Mouse (Mus musculus) limb, embryonic 15.5 days (tissue): ENCODE data around the gene Ddx20. TPM values are rescaled to one million over a fixed set of nuclear protein-coding genes. Genes with fewer than 3 reads are reported as not detected.

Source experiments
- ATAC-seq: fragments of 200-750 bp; cut with Nextera tagmentation; 2 replicates; pipeline ENCODE4 v1.8.0; 2017; ENCODE audit warnings: low read depth, moderate TSS enrichment; ENCODE audit not compliant: insufficient number of reproducible peaks, low FRiP score, low TSS enrichment
- H3K27ac ChIP-seq: fragments of 300-500 bp; sonication (generic); 2 replicates; pipeline ENCODE4 v1.5.1; 2015; ENCODE audit warnings: moderate library complexity, mild to moderate bottlenecking, inconsistent platforms
- H3K27me3 ChIP-seq: fragments of 300-500 bp; sonication (generic); 2 replicates; pipeline ENCODE4 v1.6.1; 2015; ENCODE audit warnings: inconsistent platforms
- H3K36me3 ChIP-seq: fragments of 300-500 bp; sonication (generic); 2 replicates; pipeline ENCODE4 v1.6.1; 2015; ENCODE audit warnings: inconsistent platforms
- H3K4me1 ChIP-seq: fragments of 300-500 bp; sonication (generic); 2 replicates; pipeline ENCODE4 v1.6.1; 2015; ENCODE audit warnings: inconsistent platforms
- H3K4me2 ChIP-seq: fragments of 300-500 bp; sonication (generic); 2 replicates; pipeline ENCODE4 v1.6.1; 2015; ENCODE audit warnings: mild to moderate bottlenecking, inconsistent platforms
- H3K4me3 ChIP-seq: fragments of 300-500 bp; sonication (generic); 2 replicates; pipeline ENCODE4 v1.5.1; 2015; ENCODE audit warnings: mild to moderate bottlenecking, inconsistent platforms
- H3K9ac ChIP-seq: fragments of 300-500 bp; sonication (generic); 2 replicates; pipeline ENCODE4 v1.6.1; 2015; ENCODE audit warnings: inconsistent platforms
- H3K9me3 ChIP-seq: fragments of 300-500 bp; sonication (generic); 2 replicates; pipeline ENCODE4 v1.6.1; 2016; ENCODE audit warnings: inconsistent platforms
- WGBS: fragments of 180-500 bp; shearing (Covaris S2); methylation state at CpG from one replicate; pipeline ENCODE4 v1.1.7; 2015; 5-methylcytosine and 5-hydroxymethylcytosine counted together
- polyA plus RNA-seq: library from polyadenylated mRNA; unstranded; fragments of >200 nt; fragmentation: Nextera tagmentation; extraction: Ambion mirVana; gene quantifications from 2 replicates; pipeline ENCODE4 v1.2.1, GENCODE M21; 2015

The Ddx20 gene
- 29.8 and 31.4 TPM in 2 replicates for polyA plus RNA-seq

DNA sequence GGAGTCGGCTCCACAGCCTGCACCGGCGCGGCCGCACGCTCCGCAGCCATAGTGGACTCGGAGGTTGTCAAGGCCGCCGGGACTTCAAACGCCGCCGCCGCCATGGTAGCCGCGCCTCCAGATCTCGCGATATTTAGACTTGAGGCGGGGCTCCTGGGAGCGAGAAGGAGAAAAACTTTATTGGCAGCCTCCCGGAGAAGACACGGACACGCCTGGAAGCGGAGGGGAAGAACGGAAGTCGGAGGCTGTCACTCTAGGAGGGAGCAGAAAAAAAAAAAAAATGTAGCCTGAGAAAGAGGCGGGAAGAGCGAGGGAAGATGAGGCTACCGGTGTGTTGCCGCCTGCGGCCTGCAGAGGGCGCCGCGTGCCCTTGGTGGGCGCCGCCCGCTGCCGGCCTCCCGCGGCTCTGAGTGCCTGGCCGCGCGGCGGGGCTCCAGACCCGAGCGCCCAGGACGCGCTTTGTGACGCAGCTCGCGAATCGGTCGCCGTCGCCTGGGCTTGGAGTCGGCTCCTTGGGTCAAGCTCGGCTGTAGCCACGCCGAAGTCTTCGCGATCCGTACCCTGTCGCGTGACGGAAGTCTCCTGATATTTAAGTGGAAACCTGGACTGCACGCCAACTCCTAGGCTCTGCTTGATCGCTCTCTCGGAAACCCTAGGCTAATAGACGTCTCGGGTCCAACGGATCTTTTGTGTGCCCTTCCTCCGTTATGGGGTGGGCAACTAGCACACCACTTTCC is at the start of gene Ddx20:
Gene Ddx20 (minus strand): TSS at position 251 of the 737 bp plus-strand sequence.
- peak within 1 kb of the TSS; percentile 67 for H3K4me3 ChIP-seq
- peak; percentile 95 for ATAC-seq
- no peaks in the 10 kb centered on the region for H3K27me3 ChIP-seq
- under 1% methylated on average over 68 of the region's 72 CpGs for WGBS
- H3K9me3 ChIP-seq = no peaks in the 10 kb centered on the region
- peak within 1 kb of the TSS; percentile 66 for H3K4me2 ChIP-seq
- H3K36me3 ChIP-seq = peaks cover 22% of the 10 kb centered on the region
- peak within 1 kb of the TSS; percentile 78 for H3K9ac ChIP-seq
- peak within 1 kb of the TSS; percentile 83 for H3K27ac ChIP-seq
- peaks cover 10% of the 10 kb centered on the region for H3K4me1 ChIP-seq

DNA sequence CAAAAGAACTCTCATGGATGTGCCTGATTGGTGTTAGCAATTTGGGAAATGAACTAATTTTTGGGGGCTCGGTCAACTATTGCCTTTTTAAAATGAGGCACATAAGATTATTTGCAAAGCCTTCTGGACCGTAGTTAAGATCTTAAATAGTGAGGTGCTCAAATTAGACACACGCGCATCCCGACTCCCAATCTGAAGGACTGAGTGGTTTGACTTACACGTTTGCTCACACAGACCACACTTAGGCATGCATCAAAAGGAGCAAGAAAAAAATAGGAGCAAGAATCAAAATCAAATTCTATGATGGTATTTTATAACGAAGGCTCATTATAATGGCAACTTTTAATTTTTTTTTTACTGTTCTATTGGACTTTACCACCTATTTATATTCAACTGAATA is 49.7 kb upstream of the Ddx20 start:
- WGBS = 91% methylated on average over 7 of the region's 7 CpGs
- Histone ChIP-seq H3K4me2 (no peak overlapping the region), H3K27ac (no peak overlapping the region), H3K9me3 (no peaks in the 10 kb centered on the region), H3K4me3 (no peak overlapping the region), H3K9ac (no peak overlapping the region), H3K27me3 (no peaks in the 10 kb centered on the region), H3K36me3 (peaks cover 30% of the 10 kb centered on the region), H3K4me1 (no peaks in the 10 kb centered on the region)
- no peak for ATAC-seq

DNA sequence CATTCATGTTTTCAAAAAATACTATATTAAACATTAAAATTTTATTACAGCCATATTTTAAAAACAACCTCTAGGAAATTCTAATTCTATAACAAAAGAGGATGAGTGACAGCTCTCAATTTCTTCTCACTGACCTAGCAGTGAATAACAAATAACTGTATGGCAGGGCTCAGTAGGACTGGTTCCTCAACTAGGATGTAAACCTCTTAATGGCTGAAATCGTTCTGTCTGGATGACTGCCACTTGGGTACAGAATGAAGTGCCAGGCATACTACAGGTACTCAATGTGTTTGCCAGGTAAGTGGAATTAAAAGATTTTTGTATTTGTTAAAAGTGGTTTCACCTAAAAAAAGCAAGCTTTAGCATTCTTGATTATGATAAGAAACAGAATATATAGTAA is 48.8 kb upstream of the Ddx20 start:
- no peak overlapping the region for H3K9ac ChIP-seq
- no peaks in the 10 kb centered on the region for H3K9me3 ChIP-seq
- ATAC-seq = no peak
- peaks cover 36% of the 10 kb centered on the region for H3K36me3 ChIP-seq
- no peaks in the 10 kb centered on the region for H3K27me3 ChIP-seq
- no peaks in the 10 kb centered on the region for H3K4me1 ChIP-seq
- no peak overlapping the region for H3K4me2 ChIP-seq
- H3K4me3 ChIP-seq = no peak overlapping the region
- no peak overlapping the region for H3K27ac ChIP-seq
- WGBS = 91% methylated on average over 1 of the region's 1 CpGs

DNA sequence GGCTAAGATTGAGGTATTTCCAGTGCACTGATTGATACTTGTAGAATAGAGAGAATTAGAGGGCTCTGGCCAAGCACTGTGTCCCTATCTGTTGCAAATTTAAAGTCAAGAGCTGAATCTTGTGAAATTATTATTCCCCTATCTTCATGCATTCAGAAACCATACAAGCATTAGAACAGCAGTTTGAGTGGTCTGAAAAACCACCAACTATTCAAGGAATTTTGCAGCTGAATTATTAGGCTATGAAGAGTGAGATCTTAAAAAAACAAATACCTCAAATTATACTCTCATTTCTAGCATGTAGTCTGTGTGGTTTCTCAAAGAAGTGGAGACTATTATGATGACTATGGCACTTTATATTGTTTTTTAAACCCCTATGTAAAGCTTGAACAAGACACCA is 47.9 kb upstream of the Ddx20 start:
- ATAC-seq = no peak
- no peak overlapping the region for H3K4me2 ChIP-seq
- H3K9ac ChIP-seq = no peak overlapping the region
- H3K4me3 ChIP-seq = no peak overlapping the region
- H3K4me1 ChIP-seq = no peaks in the 10 kb centered on the region
- H3K36me3 ChIP-seq = peaks cover 45% of the 10 kb centered on the region
- no peaks in the 10 kb centered on the region for H3K9me3 ChIP-seq
- H3K27ac ChIP-seq = no peak overlapping the region
- H3K27me3 ChIP-seq = no peaks in the 10 kb centered on the region

DNA sequence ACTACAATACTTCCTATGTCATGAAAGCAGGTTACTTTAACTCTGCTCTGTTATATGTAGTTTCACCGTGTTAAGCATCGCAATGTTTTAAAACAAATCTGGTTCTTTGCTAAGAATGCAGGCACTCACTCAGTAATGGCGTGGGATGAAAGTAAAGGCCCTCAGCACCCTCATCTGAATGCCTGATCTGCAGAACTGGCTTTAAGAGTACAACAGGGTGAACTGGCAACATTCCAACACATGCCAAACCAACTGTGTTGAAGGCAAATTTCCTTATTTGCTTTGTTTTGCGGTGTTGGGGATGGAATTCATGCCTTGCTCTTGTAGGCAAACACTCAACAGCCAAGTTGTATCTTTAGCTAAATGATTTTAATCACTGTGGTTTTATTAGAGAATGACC is 46.2 kb upstream of the Ddx20 start:
- Histone ChIP-seq H3K9me3 (no peaks in the 10 kb centered on the region), H3K27ac (no peak overlapping the region), H3K27me3 (no peaks in the 10 kb centered on the region), H3K36me3 (peaks cover 45% of the 10 kb centered on the region), H3K4me3 (no peak overlapping the region), H3K4me2 (no peak overlapping the region), H3K9ac (no peak overlapping the region), H3K4me1 (no peaks in the 10 kb centered on the region)
- WGBS = 86% methylated on average over 4 of the region's 4 CpGs
- ATAC-seq = no peak

DNA sequence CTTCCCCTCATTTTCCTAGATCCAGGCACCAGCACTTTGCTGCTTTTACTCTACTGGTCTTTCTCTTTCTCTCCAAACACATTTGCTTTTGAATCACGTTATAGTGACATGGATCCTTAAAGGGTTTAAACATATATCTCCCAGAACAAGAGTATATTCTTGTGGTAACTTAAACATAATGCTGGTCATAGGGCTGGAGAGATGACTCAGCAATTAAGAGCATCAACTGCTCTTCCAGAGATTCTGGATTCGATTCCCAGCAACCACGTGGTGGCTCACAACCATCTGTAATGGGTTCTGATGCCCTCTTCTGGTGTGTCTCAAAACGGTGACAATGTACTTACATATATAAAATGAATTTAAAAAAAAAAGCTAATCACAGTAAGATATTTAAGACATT is 45.0 kb upstream of the Ddx20 start:
- Histone ChIP-seq H3K27me3 (no peaks in the 10 kb centered on the region), H3K9ac (no peak overlapping the region), H3K27ac (no peak overlapping the region), H3K36me3 (peaks cover 40% of the 10 kb centered on the region), H3K4me2 (no peak overlapping the region), H3K4me3 (no peak overlapping the region), H3K4me1 (no peaks in the 10 kb centered on the region), H3K9me3 (no peaks in the 10 kb centered on the region)
- 89% methylated on average over 4 of the region's 4 CpGs for WGBS
- no peak for ATAC-seq

DNA sequence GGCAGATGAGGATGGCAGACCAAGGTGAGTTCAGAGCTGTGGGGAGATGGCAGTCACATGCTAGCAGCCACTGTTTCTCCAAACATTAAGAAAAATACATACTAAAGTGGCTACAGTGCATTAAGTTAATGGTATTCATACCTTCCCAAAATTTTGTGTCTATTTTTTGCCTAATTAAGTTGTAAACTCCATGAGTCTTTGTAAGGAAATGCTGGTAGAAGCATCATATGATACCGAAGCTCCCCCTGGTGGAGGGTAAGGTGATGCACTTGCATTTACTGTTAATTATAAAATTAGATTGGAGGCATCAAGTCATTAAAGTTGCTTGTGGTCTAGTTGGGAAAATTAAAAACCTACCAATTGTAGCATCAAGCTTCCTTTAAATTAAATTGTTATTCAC is 38.7 kb upstream of the Ddx20 start:
- H3K36me3 ChIP-seq = peaks cover 17% of the 10 kb centered on the region; the same call in 1 of the 2 replicates
- H3K4me3 ChIP-seq = no peak overlapping the region
- no peak for ATAC-seq
- H3K4me1 ChIP-seq = no peaks in the 10 kb centered on the region
- no peak overlapping the region for H3K9ac ChIP-seq
- no peaks in the 10 kb centered on the region for H3K27me3 ChIP-seq
- no peaks in the 10 kb centered on the region for H3K9me3 ChIP-seq
- H3K27ac ChIP-seq = no peak overlapping the region
- 12% methylated on average over 1 of the region's 1 CpGs for WGBS
- H3K4me2 ChIP-seq = no peak overlapping the region

DNA sequence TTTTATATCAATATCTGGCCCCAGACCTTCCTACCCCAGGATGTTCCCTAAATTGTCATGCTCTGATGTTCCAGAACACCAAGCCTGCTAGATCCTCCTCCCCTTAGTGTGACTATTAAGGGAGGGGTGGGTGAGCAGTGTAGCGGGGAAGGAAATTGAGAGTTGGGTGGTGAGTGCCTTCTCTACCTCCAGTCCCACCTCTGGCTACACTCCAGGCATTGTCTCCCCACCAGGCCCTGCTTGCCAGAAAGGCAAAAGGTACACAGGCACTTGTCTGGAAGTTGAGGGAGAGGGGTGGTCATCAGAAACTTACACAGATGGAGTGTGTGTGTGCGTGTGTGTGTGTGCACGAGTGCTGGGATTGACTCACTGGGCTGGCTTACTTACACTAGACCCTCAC is 35.1 kb upstream of the Ddx20 start:
- ATAC-seq = no peak
- no peaks in the 10 kb centered on the region for H3K27me3 ChIP-seq
- H3K36me3 ChIP-seq = 0 out of 2 replicates have a peak, but pooled peaks cover 9% of the 10 kb centered on the region
- H3K27ac ChIP-seq = no peak overlapping the region
- no peaks in the 10 kb centered on the region for H3K9me3 ChIP-seq
- H3K4me1 ChIP-seq = peaks cover 10% of the 10 kb centered on the region
- no peak overlapping the region for H3K9ac ChIP-seq
- H3K4me2 ChIP-seq = no peak overlapping the region
- 85% methylated on average over 3 of the region's 3 CpGs for WGBS
- no peak overlapping the region for H3K4me3 ChIP-seq

DNA sequence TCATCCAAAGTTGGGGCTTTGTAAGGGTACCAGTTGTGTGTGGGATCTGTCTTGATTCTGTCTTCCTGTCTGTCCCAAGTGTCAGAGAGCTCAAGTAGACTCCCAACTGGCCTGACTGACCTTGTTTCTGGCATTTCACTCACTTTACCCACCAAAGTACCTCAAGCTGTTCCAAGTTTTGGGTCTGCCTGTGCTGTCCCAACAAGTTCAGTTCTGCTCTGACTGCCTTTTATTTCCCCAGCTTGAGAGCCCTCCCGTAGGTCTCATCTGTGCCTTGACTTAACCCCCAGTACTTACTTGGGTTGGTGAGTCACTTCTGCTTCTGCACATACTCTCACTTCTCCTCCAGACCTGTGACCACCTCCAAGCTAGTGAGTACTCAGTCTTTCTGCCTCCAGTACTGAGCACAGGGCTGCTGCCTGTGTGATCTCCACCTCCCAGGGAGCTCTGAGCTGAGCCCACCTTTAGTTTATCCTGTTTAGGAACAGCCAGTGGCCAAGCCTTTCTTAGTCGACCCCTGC is 34.4 kb upstream of the Ddx20 start:
- no peak overlapping the region for H3K27ac ChIP-seq
- H3K27me3 ChIP-seq = no peaks in the 10 kb centered on the region
- ATAC-seq = no peak
- H3K4me1 ChIP-seq = peaks cover 10% of the 10 kb centered on the region
- H3K4me3 ChIP-seq = no peak overlapping the region
- 0 out of 2 replicates have a peak, but pooled peaks cover 5% of the 10 kb centered on the region for H3K36me3 ChIP-seq
- 75% methylated on average over 2 of the region's 2 CpGs for WGBS
- no peak overlapping the region for H3K4me2 ChIP-seq
- H3K9me3 ChIP-seq = no peaks in the 10 kb centered on the region
- H3K9ac ChIP-seq = no peak overlapping the region

DNA sequence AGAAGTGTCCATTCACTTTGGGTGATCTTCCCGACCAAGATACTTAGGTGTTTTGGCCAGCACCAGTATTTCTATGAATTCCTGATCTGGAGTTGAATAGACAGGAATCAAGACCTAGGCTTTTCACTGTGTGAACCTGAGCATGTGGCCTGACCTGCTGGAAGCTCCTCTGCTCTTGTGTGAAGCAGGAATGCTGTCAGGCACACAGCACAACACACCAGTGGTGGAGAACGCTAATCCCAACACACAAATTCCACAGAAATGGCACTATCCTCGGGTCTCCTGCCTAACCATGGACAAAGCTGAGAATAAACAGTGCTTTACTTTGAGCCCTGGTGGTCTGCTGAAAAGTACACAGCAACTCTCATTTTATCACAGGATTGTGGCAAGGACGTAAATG is 33.1 kb upstream of the Ddx20 start:
- Histone ChIP-seq H3K27ac (no peak overlapping the region), H3K4me2 (no peak overlapping the region), H3K4me3 (no peak overlapping the region), H3K4me1 (peaks cover 10% of the 10 kb centered on the region), H3K36me3 (0 out of 2 replicates have a peak, but pooled peaks cover 5% of the 10 kb centered on the region), H3K27me3 (no peaks in the 10 kb centered on the region), H3K9me3 (no peaks in the 10 kb centered on the region), H3K9ac (no peak overlapping the region)
- 74% methylated on average over 4 of the region's 4 CpGs for WGBS
- ATAC-seq = no peak

DNA sequence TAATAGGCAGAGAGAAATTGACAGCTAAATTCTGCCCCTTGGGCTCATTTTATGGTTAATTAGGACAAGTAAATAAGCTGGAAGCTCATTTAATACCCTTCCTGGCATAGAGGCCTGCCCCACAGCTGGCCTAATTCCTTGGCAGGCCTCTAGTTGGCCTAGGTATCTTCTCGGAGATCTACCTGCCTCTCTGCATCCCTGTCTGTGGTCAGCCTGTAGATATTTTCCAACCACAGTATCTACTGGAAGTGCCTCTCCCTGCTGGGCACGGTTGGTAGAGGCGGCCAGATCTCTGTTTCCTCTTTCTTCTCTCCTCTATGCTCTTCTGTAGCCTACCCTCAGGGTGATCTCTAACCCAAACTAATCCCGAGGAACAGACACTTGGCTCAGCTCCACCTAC is 32.6 kb upstream of the Ddx20 start:
- WGBS = 62% methylated on average over 4 of the region's 4 CpGs
- no peaks in the 10 kb centered on the region for H3K9me3 ChIP-seq
- peaks cover 10% of the 10 kb centered on the region for H3K4me1 ChIP-seq
- H3K9ac ChIP-seq = no peak overlapping the region
- ATAC-seq = no peak
- H3K27me3 ChIP-seq = no peaks in the 10 kb centered on the region
- 0 out of 2 replicates have a peak, but pooled peaks cover 5% of the 10 kb centered on the region for H3K36me3 ChIP-seq
- no peak overlapping the region for H3K4me3 ChIP-seq
- no peak overlapping the region for H3K27ac ChIP-seq
- no peak overlapping the region for H3K4me2 ChIP-seq

DNA sequence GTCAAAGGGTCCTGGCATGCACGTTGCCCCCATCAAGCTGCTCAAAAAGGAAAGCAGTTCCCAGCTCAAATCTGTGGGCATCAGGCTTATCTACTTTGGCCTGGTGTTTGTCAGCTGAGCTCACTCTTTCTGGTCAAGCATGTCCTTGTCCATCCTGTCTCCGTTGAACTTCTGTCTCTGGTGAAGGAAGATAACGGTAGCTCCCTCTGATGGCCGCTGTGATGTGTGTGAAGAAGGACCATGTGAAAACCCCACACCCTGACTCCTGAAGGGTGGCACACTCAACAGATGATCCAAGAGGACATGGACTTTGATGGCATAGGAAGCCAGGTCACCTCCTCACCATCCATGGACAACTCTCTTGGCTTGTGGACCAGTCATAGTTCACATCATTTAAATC is 31.4 kb upstream of the Ddx20 start:
- Histone ChIP-seq H3K4me2 (no peak overlapping the region), H3K27ac (no peak overlapping the region), H3K4me1 (peaks cover 18% of the 10 kb centered on the region), H3K9me3 (no peaks in the 10 kb centered on the region), H3K27me3 (no peaks in the 10 kb centered on the region), H3K36me3 (no peaks in the 10 kb centered on the region), H3K4me3 (no peak overlapping the region), H3K9ac (no peak overlapping the region)
- no peak for ATAC-seq
- WGBS = 51% methylated on average over 4 of the region's 4 CpGs
